Mouse (Mus musculus) small intestine, adult 2 months (tissue): ENCODE data around the gene Gipr.

Source experiments
- CTCF ChIP-seq: fragments of 200-500 bp; IDR thresholded peaks from 2 replicates; pipeline ENCODE4 v1.5.1; 2012; ENCODE audit warnings: low read depth, mild to moderate bottlenecking, control low read depth, inconsistent platforms, low read length, moderate library complexity, mixed read lengths; ENCODE audit not compliant: insufficient replicate concordance, insufficient read length; ENCODE audit errors: extremely low read depth
- POLR2A ChIP-seq: fragments of 200-500 bp; IDR thresholded peaks from 2 replicates; pipeline ENCODE4 v1.6.1; 2012; ENCODE audit warnings: low read depth, mild to moderate bottlenecking, control low read depth, inconsistent platforms, low read length, moderate library complexity

- no peak for TF ChIP-seq CTCF
- no peak for TF ChIP-seq POLR2A
These were observed 6.5 kb downstream of the Gipr start for GRCm38 (mm10) chr7:19159411-19159810.
